In the genomic region with DNA sequence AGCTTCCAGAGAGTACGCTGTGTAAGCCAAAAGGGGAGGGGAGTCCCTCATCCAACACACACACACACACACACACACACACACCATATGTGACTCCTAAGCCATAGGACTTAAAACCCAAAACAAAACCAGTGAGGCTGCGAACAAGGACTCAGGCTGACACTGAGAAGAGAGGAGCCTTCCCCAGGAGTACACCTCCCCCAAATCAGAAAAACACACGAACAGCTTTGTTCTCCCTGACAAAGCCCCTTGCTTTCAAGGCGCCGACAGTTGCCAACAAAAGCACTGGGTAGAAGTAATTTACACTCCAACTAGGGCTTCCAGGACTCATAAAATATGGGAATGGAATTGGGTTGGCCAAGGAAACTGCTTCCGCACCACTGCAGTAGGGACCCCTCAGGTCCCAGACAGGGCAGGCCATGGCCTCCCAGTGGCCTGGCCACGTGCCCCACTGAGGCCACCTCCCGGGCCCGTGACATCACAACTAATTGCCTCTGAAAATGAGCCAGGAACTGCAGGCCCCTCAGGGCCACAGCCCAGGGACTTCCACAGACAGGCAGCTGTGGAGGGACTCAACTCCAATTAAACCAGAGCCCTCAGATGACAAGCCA, we compare ENCODE assay signal across 8 mouse cellular contexts. TPM values are rescaled to one million over a fixed set of nuclear protein-coding genes. Genes with fewer than 3 reads are reported as not detected.
DNase-seq lines count a peak whose midpoint lies in the region; ATAC-seq and TF ChIP-seq lines count a peak whose summit lies in the region.

No protein-coding gene starts in this region.

- H3K36me3 ChIP-seq in lung, postnatal 0 days (ENCODE audit: insufficient read depth, low read length): no peaks in the 10 kb centered on the region
- no peaks in the 10 kb centered on the region for H3K36me3 ChIP-seq in forebrain, embryonic 15.5 days
- no peaks in the 10 kb centered on the region for H3K36me3 ChIP-seq in hindbrain, postnatal 0 days (ENCODE audit: insufficient read depth, low read length)
- no peaks in the 10 kb centered on the region for H3K36me3 ChIP-seq in limb, embryonic 15.5 days

- no peak overlapping the region for H3K4me2 ChIP-seq in lung, postnatal 0 days (replicated peaks; ENCODE audit: low read depth, low read length)
- H3K4me2 ChIP-seq in forebrain, embryonic 15.5 days (replicated peaks): peak overlapping the region; percentile 54
- peak overlapping the region; percentile 53 for H3K4me2 ChIP-seq in hindbrain, postnatal 0 days (ENCODE audit: low read depth, low read length)
- H3K4me2 ChIP-seq in limb, embryonic 15.5 days: peak overlapping the region; percentile 41

- 0 out of 2 replicates have a peak, but pooled peaks cover 7% of the 10 kb centered on the region for H3K4me1 ChIP-seq in lung, postnatal 0 days (ENCODE audit: insufficient read depth, low read depth, low read length)
- peaks cover 73% of the 10 kb centered on the region for H3K4me1 ChIP-seq in forebrain, embryonic 15.5 days
- peaks cover 39% of the 10 kb centered on the region for H3K4me1 ChIP-seq in hindbrain, postnatal 0 days (ENCODE audit: insufficient read depth, low read length)
- peaks cover 70% of the 10 kb centered on the region for H3K4me1 ChIP-seq in limb, embryonic 15.5 days
- H3K4me1 ChIP-seq in cerebellum, adult 2 months (ENCODE audit: control insufficient read depth, insufficient read depth, low read length): peaks cover 19% of the 10 kb centered on the region

- 35% methylated on average over 9 of the region's 9 CpGs for WGBS in lung, postnatal 0 days
- WGBS in forebrain, embryonic 15.5 days: 2% methylated on average over 9 of the region's 9 CpGs
- WGBS in hindbrain, postnatal 0 days: 4% methylated on average over 9 of the region's 9 CpGs
- WGBS in limb, embryonic 15.5 days: 9% methylated on average over 9 of the region's 9 CpGs
- 42% methylated on average over 9 of the region's 9 CpGs for WGBS in cerebellum, adult 2 months

- no peak for TF ChIP-seq POLR2A in cerebellum, adult 2 months (IDR thresholded peaks at IDR 0.05; ENCODE audit: borderline replicate concordance, insufficient read depth, low read length)

- no peak overlapping the region for H3K27ac ChIP-seq in lung, postnatal 0 days (ENCODE audit: low read length)
- peak overlapping the region; percentile 96 for H3K27ac ChIP-seq in forebrain, embryonic 15.5 days (replicated peaks)
- H3K27ac ChIP-seq in hindbrain, postnatal 0 days: peak overlapping the region; percentile 65; the same call in 1 of the 2 replicates
- peak overlapping the region; percentile 81 for H3K27ac ChIP-seq in limb, embryonic 15.5 days
- H3K27ac ChIP-seq in cerebellum, adult 2 months (ENCODE audit: insufficient read depth, low read length): no peak overlapping the region

- peaks cover 10% of the 10 kb centered on the region; the same call in 1 of the 2 replicates for H3K27me3 ChIP-seq in lung, postnatal 0 days (replicated peaks; ENCODE audit: insufficient read depth, low read length)
- H3K27me3 ChIP-seq in forebrain, embryonic 15.5 days: 0 out of 2 replicates have a peak, but pooled peaks cover 1% of the 10 kb centered on the region
- peaks cover 5% of the 10 kb centered on the region; the same call in 1 of the 2 replicates for H3K27me3 ChIP-seq in hindbrain, postnatal 0 days (ENCODE audit: insufficient read depth, low read length)
- H3K27me3 ChIP-seq in limb, embryonic 15.5 days: peaks cover 10% of the 10 kb centered on the region; the same call in 1 of the 2 replicates
- no peaks in the 10 kb centered on the region; the same call in 1 of the 2 replicates for H3K27me3 ChIP-seq in cerebellum, adult 2 months (ENCODE audit: control insufficient read depth, insufficient read depth, low read length)

- no peak for TF ChIP-seq CTCF in lung, postnatal 0 days (IDR thresholded peaks at IDR 0.05)
- no peak for TF ChIP-seq CTCF in hindbrain, postnatal 0 days (IDR thresholded peaks at IDR 0.05; ENCODE audit: low read depth)
- TF ChIP-seq CTCF in cerebellum, adult 2 months (IDR thresholded peaks at IDR 0.05; ENCODE audit: borderline replicate concordance, insufficient read depth, low read depth, low read length): no peak

- no peaks in the 10 kb centered on the region for H3K9me3 ChIP-seq in lung, postnatal 0 days (ENCODE audit: low read length)
- no peaks in the 10 kb centered on the region for H3K9me3 ChIP-seq in forebrain, embryonic 15.5 days
- no peaks in the 10 kb centered on the region for H3K9me3 ChIP-seq in hindbrain, postnatal 0 days (ENCODE audit: low read length)
- no peaks in the 10 kb centered on the region for H3K9me3 ChIP-seq in limb, embryonic 15.5 days

- no peak overlapping the region for H3K9ac ChIP-seq in lung, postnatal 0 days (replicated peaks; ENCODE audit: low read depth)
- H3K9ac ChIP-seq in forebrain, embryonic 15.5 days (replicated peaks): peak overlapping the region; percentile 43
- H3K9ac ChIP-seq in hindbrain, postnatal 0 days (replicated peaks; ENCODE audit: low read length): no peak overlapping the region; the same call in 1 of the 2 replicates
- no peak overlapping the region for H3K9ac ChIP-seq in limb, embryonic 15.5 days

- no peak for DNase-seq in lung, postnatal 0 days (ENCODE audit: low spot score)
- DNase-seq in lung, adult 18-20 months: no peak
- DNase-seq in hindbrain, postnatal 0 days (ENCODE audit: low spot score): peak; percentile 78
- DNase-seq in yolk sac, embryonic 10.5 days (ENCODE audit: low spot score): no peak
- no peak for DNase-seq in cerebellum, adult 2 months

- no peak overlapping the region for H3K4me3 ChIP-seq in lung, postnatal 0 days (ENCODE audit: low read depth, low read length)
- H3K4me3 ChIP-seq in forebrain, embryonic 15.5 days: peak overlapping the region; percentile 24
- peak overlapping the region; percentile 22 for H3K4me3 ChIP-seq in hindbrain, postnatal 0 days (ENCODE audit: low read length)
- H3K4me3 ChIP-seq in limb, embryonic 15.5 days: peak overlapping the region; percentile 12; the same call in 1 of the 2 replicates
- no peak overlapping the region for H3K4me3 ChIP-seq in cerebellum, adult 2 months (replicated peaks; ENCODE audit: insufficient read depth, low read depth, low read length)

- peak; percentile 23; the same call in 1 of the 2 replicates for ATAC-seq in lung, postnatal 0 days
- ATAC-seq in forebrain, embryonic 15.5 days (replicated peaks): peak; percentile 71
- peak; percentile 51 for ATAC-seq in hindbrain, postnatal 0 days
- ATAC-seq in limb, embryonic 15.5 days (ENCODE audit: insufficient number of reproducible peaks, low FRiP score, low TSS enrichment, low read depth): peak; percentile 71
- no peak for ATAC-seq in inflammation-experienced regulatory T-cells, adult 6 months

- TF ChIP-seq EP300 in lung, postnatal 0 days (IDR thresholded peaks at IDR 0.05): no peak

RNA-seq across cellular contexts. Expression of a gene that starts 4.2 kb away (rescaled TPM):
- 6.1 and 7.3 TPM in 2 replicates for polyA plus RNA-seq in lung, postnatal 0 days (2015; fragmentation: Nextera tagmentation; extraction: Ambion mirVana)
- polyA plus RNA-seq in forebrain, embryonic 15.5 days (2015; fragmentation: Nextera tagmentation; extraction: Ambion mirVana): 18.2 and 18.7 TPM in 2 replicates
- 89.2 and 98.3 TPM in 2 replicates for total RNA-seq in hindbrain, postnatal 0 days (2014; rRNA removed)
- 8.6 and 8.8 TPM in 2 replicates for polyA plus RNA-seq in hindbrain, postnatal 0 days (2015; fragmentation: Nextera tagmentation; extraction: Ambion mirVana)
- polyA plus RNA-seq in limb, embryonic 15.5 days (2015; fragmentation: Nextera tagmentation; extraction: Ambion mirVana): 8.5 and 10.5 TPM in 2 replicates
- polyA plus RNA-seq in cerebellum, adult 2 months (2012; rRNA removed): 25.0 and 25.8 TPM in 2 replicates
- 10 to 100 TPM; 13.1 to 21.1 (median 13.8) TPM for polyA plus RNA-seq in inflammation-experienced regulatory T-cells, adult 6 months (2017; shearing (Covaris generic))

RNA-seq across cellular contexts. Expression of a gene that starts 49.6 kb away (rescaled TPM):
- 6.3 and 6.5 TPM in 2 replicates for polyA plus RNA-seq in lung, postnatal 0 days (2015; fragmentation: Nextera tagmentation; extraction: Ambion mirVana)
- 1.6 and 1.8 TPM in 2 replicates for polyA plus RNA-seq in forebrain, embryonic 15.5 days (2015; fragmentation: Nextera tagmentation; extraction: Ambion mirVana)
- total RNA-seq in hindbrain, postnatal 0 days (2014; rRNA removed): 1.7 and 3.3 TPM in 2 replicates
- 1.7 and 1.8 TPM in 2 replicates for polyA plus RNA-seq in hindbrain, postnatal 0 days (2015; fragmentation: Nextera tagmentation; extraction: Ambion mirVana)
- polyA plus RNA-seq in limb, embryonic 15.5 days (2015; fragmentation: Nextera tagmentation; extraction: Ambion mirVana): 4.7 and 5.2 TPM in 2 replicates
- 0.67 and 0.80 TPM in 2 replicates for polyA plus RNA-seq in cerebellum, adult 2 months (2012; rRNA removed)
- polyA plus RNA-seq in inflammation-experienced regulatory T-cells, adult 6 months (2017; shearing (Covaris generic)): under 1 TPM in 2 of 3 experiments, not detected in 1; 0.26 to 0.92 TPM

Comparison
In these comparisons a context has a peak if more than half of its experiments do, and no peak if none do; other contexts are left out.
1. H3K27ac ChIP-seq: peak in forebrain, embryonic 15.5 days (single experiment), hindbrain, postnatal 0 days (single experiment) and limb, embryonic 15.5 days (single experiment); none in lung, postnatal 0 days (single experiment) and cerebellum, adult 2 months (single experiment).
2. H3K4me3 ChIP-seq: peak in forebrain, embryonic 15.5 days (single experiment), hindbrain, postnatal 0 days (single experiment) and limb, embryonic 15.5 days (single experiment); none in lung, postnatal 0 days (single experiment) and cerebellum, adult 2 months (single experiment).